Mouse (Mus musculus) NIH3T3 (cell line): Measurements from ENCODE around the gene Nrf1.
A peak's percentile ranks its signal among the peaks of the same experiment; 100 is the strongest.

Experiments used
- DNase-seq: peaks from one replicate; pipeline ENCODE4 v3.0.0-alpha.2; 2012; ENCODE audit warnings: low read depth

Gene Nrf1

DNA sequence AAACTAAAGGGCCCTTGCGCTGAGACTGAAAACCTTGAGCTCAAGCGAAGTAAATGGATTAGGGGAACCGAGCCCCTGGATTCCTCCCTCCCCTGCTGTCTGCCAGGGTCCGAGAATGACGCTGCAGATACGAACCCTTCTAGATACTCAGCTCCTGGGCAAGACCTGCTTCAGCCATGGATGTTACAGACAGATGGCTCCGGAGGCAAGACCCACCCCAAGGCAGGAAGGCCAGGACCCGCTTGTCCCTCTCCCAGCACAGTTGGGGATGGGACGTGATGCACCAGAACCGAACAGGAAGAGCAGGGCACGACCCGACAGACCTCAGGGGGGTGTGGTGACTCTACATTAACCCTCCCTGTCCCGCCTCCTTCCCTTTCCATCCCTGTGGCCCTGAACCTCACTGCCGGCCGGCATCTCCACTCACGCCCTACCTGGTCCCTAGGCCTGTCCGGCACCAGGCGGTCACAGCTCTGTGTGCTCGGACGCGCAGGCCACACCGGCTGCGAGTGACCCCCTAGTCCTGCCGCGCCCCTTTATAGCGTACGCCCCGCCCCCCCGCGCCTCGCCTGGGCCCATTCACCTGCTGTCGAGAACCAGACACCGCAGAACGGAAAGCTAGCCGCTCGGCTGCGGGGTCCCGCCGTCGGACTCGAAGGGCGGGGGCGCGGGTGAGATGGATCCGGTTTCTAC is 127.6 kb downstream of the Nrf1 start:
- DNase-seq: no peak

DNA sequence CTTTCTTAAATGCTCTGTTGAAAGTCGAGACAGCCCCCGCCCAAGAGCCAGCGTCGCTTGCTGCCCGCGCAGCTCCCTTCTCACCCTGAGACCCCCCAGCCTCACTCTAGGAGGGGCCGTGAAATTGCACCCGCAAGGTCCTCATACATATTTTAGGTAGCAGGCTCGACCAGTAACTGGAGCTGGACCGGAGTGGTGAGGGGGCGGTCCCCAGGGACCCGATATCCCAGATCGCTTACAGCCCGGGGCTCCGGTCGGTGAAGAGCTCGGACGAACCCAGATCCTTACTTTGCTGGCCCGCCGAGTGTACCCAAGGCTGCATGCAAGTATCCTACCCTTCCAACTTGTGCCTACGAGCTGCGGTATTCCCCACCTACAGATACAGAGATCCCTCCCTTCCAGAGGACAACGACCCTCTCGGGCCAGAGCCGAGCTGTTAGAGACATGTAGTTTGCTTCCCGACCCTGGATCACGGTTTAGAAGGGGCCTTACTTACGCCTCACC is 128.2 kb downstream of the Nrf1 start:
- no peak for DNase-seq

DNA sequence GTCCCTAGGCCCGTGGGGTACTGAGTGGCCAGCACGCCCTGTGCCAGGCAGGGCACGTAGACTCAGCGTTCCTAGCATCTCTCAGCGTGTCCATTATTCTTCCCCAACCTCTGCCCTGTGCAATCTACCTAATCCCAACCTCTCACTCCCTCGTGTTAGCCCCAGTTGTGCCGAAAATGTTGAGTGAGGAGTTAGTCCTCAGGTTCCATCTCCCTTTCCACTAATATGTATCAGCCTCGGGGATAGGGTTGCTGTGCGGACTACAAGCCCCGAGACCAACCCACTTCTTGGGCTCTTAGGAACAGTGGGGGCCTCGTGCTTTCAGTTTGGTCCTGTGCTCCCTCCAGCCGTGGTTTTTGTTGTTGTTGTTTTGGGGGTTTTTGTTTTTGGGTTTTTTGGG is 128.7 kb downstream of the Nrf1 start:
- DNase-seq: no peak

GRCm38 (mm10) chr6:30177305-30177704 is 129.5 kb downstream of the Nrf1 start:
- DNase-seq: no peak

- no peak for DNase-seq
These were observed 130.3 kb downstream of the Nrf1 start for GRCm38 (mm10) chr6:30178023-30178639.

DNA sequence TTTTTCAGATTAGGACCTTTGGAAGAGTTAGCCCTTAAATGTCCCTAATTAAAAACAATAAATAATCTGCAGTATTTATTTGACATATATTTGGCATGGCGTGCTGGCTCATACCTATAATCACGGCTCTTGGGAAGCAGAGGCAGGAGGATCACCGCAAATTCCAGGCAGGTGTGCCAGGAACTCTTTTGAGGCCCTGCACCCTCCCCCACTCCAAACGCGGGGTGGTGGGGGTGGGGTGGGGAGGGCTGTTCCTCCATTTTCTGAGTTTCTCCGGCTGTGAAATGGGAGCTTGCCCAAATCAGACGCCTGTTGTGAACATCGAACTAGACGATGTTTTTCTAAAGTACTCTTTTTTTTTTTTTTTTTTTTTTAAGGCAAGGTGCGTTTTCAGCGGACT is 131.3 kb downstream of the Nrf1 start:
- DNase-seq: no peak

GRCm38 (mm10) chr6:30180321-30180720 is 132.5 kb downstream of the Nrf1 start:
- no peak for DNase-seq

- no peak for DNase-seq
These were observed 134.2 kb downstream of the Nrf1 start for GRCm38 (mm10) chr6:30182038-30182437.

DNA sequence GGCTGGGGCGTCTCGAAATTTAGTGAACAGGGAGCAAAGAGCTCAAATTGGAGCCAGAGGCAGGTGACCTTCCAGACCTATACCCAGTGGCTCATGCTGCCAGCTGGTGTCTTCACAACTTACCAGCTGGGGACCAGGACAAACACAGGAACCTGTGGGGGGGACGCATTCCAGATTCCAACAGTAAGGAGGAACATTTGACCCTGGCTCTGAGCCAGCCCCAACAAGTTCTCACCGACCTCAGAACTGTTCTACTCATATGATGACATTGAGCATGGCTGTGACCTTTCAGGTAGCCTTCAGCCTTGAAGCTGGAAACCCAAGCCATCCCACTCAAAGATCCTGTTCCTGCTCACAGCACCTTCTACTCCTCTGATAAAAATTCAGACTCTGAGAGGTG is 135.8 kb downstream of the Nrf1 start:
- no peak for DNase-seq

DNA sequence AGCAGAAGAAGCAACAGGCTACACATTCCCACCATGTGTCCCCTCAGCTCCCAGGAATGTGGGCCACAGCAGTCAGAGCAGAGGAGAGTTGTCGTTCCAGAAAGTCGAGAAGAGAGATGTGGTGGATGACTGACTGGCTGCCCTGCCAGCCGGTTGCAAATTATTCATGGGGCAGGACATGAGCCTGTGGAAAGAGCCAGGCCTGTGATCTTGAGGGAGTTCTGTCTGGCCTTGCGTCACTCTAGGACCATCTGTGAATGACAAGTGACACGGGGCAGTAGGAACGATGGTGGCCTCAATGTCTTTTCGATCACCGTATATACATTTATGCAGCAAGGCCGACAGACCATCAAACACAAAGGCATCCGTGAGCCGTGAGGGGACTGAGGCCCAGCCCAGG is 147.9 kb downstream of the Nrf1 start:
- no peak for DNase-seq

GRCm38 (mm10) chr6:30196143-30196542 is 148.4 kb downstream of the Nrf1 start:
- DNase-seq: peak; percentile 60
